In the genomic region with DNA sequence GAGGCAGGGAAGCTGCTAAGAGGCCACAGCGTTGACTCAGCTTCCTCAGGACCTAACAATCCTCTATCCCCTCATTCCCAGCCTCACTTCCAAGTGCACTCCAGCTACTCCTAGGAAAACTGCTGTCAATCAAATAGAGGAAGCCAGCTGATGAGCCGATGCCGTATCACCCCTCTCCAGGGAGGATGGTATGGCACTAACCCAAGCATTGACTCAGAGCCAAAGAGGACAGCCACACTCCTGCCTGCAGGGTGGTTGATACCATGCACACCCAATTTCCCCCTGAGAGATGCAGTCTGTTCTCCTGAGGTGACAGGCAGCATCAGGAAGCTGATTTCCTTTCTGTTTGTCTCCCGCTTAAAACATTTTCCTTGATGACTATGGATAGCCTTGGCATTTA, we compare ENCODE assay signal across 18 mouse cellular contexts.
DNase-seq lines count a peak whose midpoint lies in the region; ATAC-seq and TF ChIP-seq lines count a peak whose summit lies in the region.
"Had no signal": no experiment of that assay in that cellular context is flagged by ENCODE, and none has a peak within 500 bp of the region (broad histone marks: within the 10 kb centered on the region; RNA-seq: fewer than 3 reads in every experiment).

No protein-coding gene starts in this region.

- no peak overlapping the region for H3K9ac ChIP-seq in kidney, embryonic 14.5 days (ENCODE audit: low read depth, low read length)
- no peak overlapping the region for H3K9ac ChIP-seq in MEL (ENCODE audit: control insufficient read depth, low read depth, low read length, poor library complexity, severe bottlenecking)
- H3K9ac ChIP-seq: lung, embryonic 15.5 days; neural tube, embryonic 15.5 days had no signal

- H3K79me2 ChIP-seq in MEL (ENCODE audit: control insufficient read depth, insufficient read depth, low read length, poor library complexity), result no peaks in the 10 kb centered on the region

- no peaks in the 10 kb centered on the region for H3K27me3 ChIP-seq in kidney, embryonic 14.5 days (ENCODE audit: control insufficient read depth, insufficient read depth, low read length)
- H3K27me3 ChIP-seq in MEL (ENCODE audit: control insufficient read depth in 1 of 2, insufficient read depth in 2 of 2, low read length in 2 of 2), result no peaks in the 10 kb centered on the region
- H3K27me3 ChIP-seq: lung, embryonic 15.5 days; neural tube, embryonic 15.5 days; Patski had no signal

- no peaks in the 10 kb centered on the region for H3K36me3 ChIP-seq in kidney, embryonic 14.5 days (ENCODE audit: control insufficient read depth, insufficient read depth, low read length)
- peaks cover 0 to 22% of the 10 kb centered on the region in 2 experiments; a peak in 2 of 4 replicates for H3K36me3 ChIP-seq in MEL (ENCODE audit: control insufficient read depth in 1 of 2, insufficient read depth in 2 of 2, low read length in 2 of 2)
- H3K36me3 ChIP-seq: limb, embryonic 10.5 days; lung, embryonic 15.5 days had no signal

- peak; percentile 90 for TF ChIP-seq EP300 in MEL (IDR thresholded peaks at IDR 0.05; ENCODE audit: low read depth in 1 of 2, low read length in 2 of 2)

- H3K27ac ChIP-seq in kidney, embryonic 14.5 days (ENCODE audit: low read depth, low read length), result no peak overlapping the region
- H3K27ac ChIP-seq in MEL (ENCODE audit: control insufficient read depth, low read depth, low read length), result no peak overlapping the region
- H3K27ac ChIP-seq: heart, embryonic 10.5 days; hindbrain, embryonic 10.5 days; layer of hippocampus, adult 2 months; limb, embryonic 10.5 days; lung, embryonic 15.5 days; neural tube, embryonic 15.5 days had no signal

- H3K4me2 ChIP-seq in kidney, embryonic 14.5 days (replicated peaks; ENCODE audit: low read depth, low read length), result no peak overlapping the region
- H3K4me2 ChIP-seq: lung, embryonic 15.5 days; neural tube, embryonic 15.5 days had no signal

- no peak for ATAC-seq in kidney, embryonic 14.5 days (ENCODE audit: low FRiP score, low TSS enrichment)
- ATAC-seq in megakaryocyte-erythroid progenitor cell, adult 5-6 weeks (replicated peaks; ENCODE audit: low FRiP score, low TSS enrichment, poor library complexity, severe bottlenecking), result peak; percentile 86
- ATAC-seq: intestine, postnatal 0 days; midbrain, embryonic 16.5 days; Patski had no signal

- no peak for TF ChIP-seq POLR2A in MEL (IDR thresholded peaks at IDR 0.05; ENCODE audit: control insufficient read depth in 1 of 2, insufficient read depth in 1 of 2, low read depth in 1 of 2, low read length in 2 of 2, poor library complexity in 1 of 2)

- no peak overlapping the region for H3K4me3 ChIP-seq in kidney, embryonic 14.5 days (ENCODE audit: low read length)
- H3K4me3 ChIP-seq in MEL (ENCODE audit: control insufficient read depth in 1 of 2, insufficient read depth in 1 of 2, low read depth in 2 of 2, low read length in 2 of 2), result no peak overlapping the region
- H3K4me3 ChIP-seq: erythroblast, embryonic 14.5 days; heart, embryonic 10.5 days; hindbrain, embryonic 10.5 days; layer of hippocampus, adult 2 months; limb, embryonic 10.5 days; lung, embryonic 15.5 days; neural tube, embryonic 15.5 days had no signal

- DNase-seq in adrenal gland, postnatal 36 days, result peak; percentile 4 to 10
- DNase-seq in adrenal gland, postnatal 25 days, result no peak
- DNase-seq in kidney, postnatal 36 days, result peak; percentile 3 to 4
- DNase-seq in MEL (ENCODE audit: low read depth, low spot score), result peak; percentile 85
- no peak for DNase-seq in neural tube, embryonic 10.5 days (ENCODE audit: extremely low spot score, low spot score)
- no peak for DNase-seq in T-cell, adult 2 months (ENCODE audit: low spot score)

- whole genome bisulfite sequencing in kidney, embryonic 14.5 days, result 78% methylated on average over 4 of the region's 4 CpGs

- H3K9me3 ChIP-seq in kidney, embryonic 14.5 days (ENCODE audit: control insufficient read depth, low read length), result no peaks in the 10 kb centered on the region
- no peaks in the 10 kb centered on the region for H3K9me3 ChIP-seq in MEL (replicated peaks; ENCODE audit: insufficient read depth, low read length)
- H3K9me3 ChIP-seq: heart, embryonic 10.5 days; hindbrain, embryonic 10.5 days; limb, embryonic 10.5 days; lung, embryonic 15.5 days; neural tube, embryonic 15.5 days had no signal

- no peak for TF ChIP-seq RAD21 in MEL (IDR thresholded peaks at IDR 0.05; ENCODE audit: low read depth, low read length)

- no peaks in the 10 kb centered on the region for H3K4me1 ChIP-seq in kidney, embryonic 14.5 days (ENCODE audit: control insufficient read depth, insufficient read depth, low read length)
- peaks cover 9 to 24% of the 10 kb centered on the region in 2 experiments for H3K4me1 ChIP-seq in MEL (ENCODE audit: control insufficient read depth in 1 of 2, insufficient read depth in 2 of 2, low read length in 2 of 2)
- H3K4me1 ChIP-seq: heart, embryonic 10.5 days; hindbrain, embryonic 10.5 days; limb, embryonic 10.5 days; lung, embryonic 15.5 days; neural tube, embryonic 15.5 days had no signal

- no peak for TF ChIP-seq CTCF in MEL (IDR thresholded peaks at IDR 0.05 in 2 of 3, conservative IDR thresholded peaks at IDR 0.05 in 1 of 3; ENCODE audit: control insufficient read depth in 1 of 3, insufficient read depth in 1 of 3, low read depth in 2 of 3, low read length in 3 of 3, poor library complexity in 1 of 3, severe bottlenecking in 1 of 3)

TF ChIP-seq in MEL, 35 proteins besides CTCF, POLR2A, EP300 and RAD21:
- TF ChIP-seq JUND (IDR thresholded peaks at IDR 0.05; ENCODE audit: low read depth, low read length), result no peak
- TF ChIP-seq MAZ (IDR thresholded peaks at IDR 0.05; ENCODE audit: low read depth, low read length), result no peak
- no peak for TF ChIP-seq MYB (IDR thresholded peaks at IDR 0.05; ENCODE audit: low read depth, low read length)
- no peak for TF ChIP-seq ZC3H11A (IDR thresholded peaks at IDR 0.05; ENCODE audit: low read depth, low read length)
- TF ChIP-seq MAX (IDR thresholded peaks at IDR 0.05; ENCODE audit: low read length), result no peak
- peak; percentile 75 for TF ChIP-seq RCOR1 (IDR thresholded peaks at IDR 0.05; ENCODE audit: low read depth, low read length)
- TF ChIP-seq MYC (IDR thresholded peaks at IDR 0.05; ENCODE audit: low read depth, low read length), result no peak
- no peak for TF ChIP-seq UBTF (IDR thresholded peaks at IDR 0.05; ENCODE audit: borderline replicate concordance, insufficient read depth, low read depth, low read length)
- TF ChIP-seq GATA1 (IDR thresholded peaks at IDR 0.05; ENCODE audit: low read depth, low read length), result peak; percentile 81
- TF ChIP-seq USF1 (IDR thresholded peaks at IDR 0.05; ENCODE audit: low read depth, low read length), result no peak
- TF ChIP-seq ELF1 (IDR thresholded peaks at IDR 0.05; ENCODE audit: low read depth, low read length), result no peak
- no peak for TF ChIP-seq KAT2A (conservative IDR thresholded peaks at IDR 0.05; ENCODE audit: low read depth, low read length)
- peak; percentile 92 for TF ChIP-seq TCF12 (IDR thresholded peaks at IDR 0.05; ENCODE audit: low read depth, low read length)
- no peak for TF ChIP-seq CHD2 (IDR thresholded peaks at IDR 0.05; ENCODE audit: low read length)
- peak; percentile 90 for TF ChIP-seq TAL1 (IDR thresholded peaks at IDR 0.05; ENCODE audit: low read length)
- TF ChIP-seq POLR2AphosphoS5 (IDR thresholded peaks at IDR 0.05; ENCODE audit: borderline replicate concordance, low read depth, low read length), result no peak
- TF ChIP-seq NELFE (IDR thresholded peaks at IDR 0.05; ENCODE audit: low read depth, low read length), result no peak
- TF ChIP-seq ZNF384 (IDR thresholded peaks at IDR 0.05; ENCODE audit: low read depth, low read length), result no peak
- no peak for TF ChIP-seq TBP (IDR thresholded peaks at IDR 0.05; ENCODE audit: low read depth, low read length)
- peak; percentile 71 for TF ChIP-seq SIN3A (IDR thresholded peaks at IDR 0.05; ENCODE audit: low read length)
- TF ChIP-seq ZMIZ1 (IDR thresholded peaks at IDR 0.05; ENCODE audit: low read depth, low read length), result no peak
- peak; percentile 96 for TF ChIP-seq ETS1 (IDR thresholded peaks at IDR 0.05; ENCODE audit: low read depth, low read length)
- TF ChIP-seq MXI1 (IDR thresholded peaks at IDR 0.05; ENCODE audit: low read depth, low read length), result no peak
- TF ChIP-seq GABPA (IDR thresholded peaks at IDR 0.05; ENCODE audit: low read depth, low read length), result no peak
- TF ChIP-seq NRF1 (IDR thresholded peaks at IDR 0.05; ENCODE audit: insufficient read depth, low read depth, low read length, poor library complexity, severe bottlenecking), result no peak
- TF ChIP-seq BHLHE40 (IDR thresholded peaks at IDR 0.05; ENCODE audit: borderline replicate concordance, low read depth, low read length), result no peak
- TF ChIP-seq SMC3 (IDR thresholded peaks at IDR 0.05; ENCODE audit: low read depth, low read length), result no peak
- TF ChIP-seq MEF2A (IDR thresholded peaks at IDR 0.05; ENCODE audit: extremely low read depth, insufficient replicate concordance, low read depth, low read length, poor library complexity, severe bottlenecking), result no peak
- TF ChIP-seq MAFK (IDR thresholded peaks at IDR 0.05; ENCODE audit: borderline replicate concordance, low read depth, low read length), result no peak
- peak; percentile 36; the same call in 1 of the 2 replicates for TF ChIP-seq POLR2AphosphoS2 (IDR thresholded peaks at IDR 0.05; ENCODE audit: low read length)
- TF ChIP-seq E2F4 (IDR thresholded peaks at IDR 0.05; ENCODE audit: borderline replicate concordance, low read depth, low read length), result no peak
- no peak for TF ChIP-seq CHD1 (IDR thresholded peaks at IDR 0.05; ENCODE audit: low read depth, low read length)
- TF ChIP-seq ZKSCAN1 (IDR thresholded peaks at IDR 0.05; ENCODE audit: low read depth, low read length), result no peak

Comparison
In these comparisons a context has a peak if more than half of its experiments do, and no peak if none do; other contexts are left out.
1. DNase-seq: peak in adrenal gland, postnatal 36 days (2 of 2), kidney, postnatal 36 days (2 of 2) and MEL (single experiment); none in adrenal gland, postnatal 25 days (single experiment), neural tube, embryonic 10.5 days (single experiment) and T-cell, adult 2 months (single experiment).